Mouse (Mus musculus): Measurements from ENCODE around the gene Olfr1420. TPM values are rescaled to one million over a fixed set of nuclear protein-coding genes. Genes with fewer than 3 reads are reported as not detected.
"Not testable (repeated sequence)": the region's sequence is repeated elsewhere in the genome, so short reads cannot be mapped to it uniquely, and the experiment has no call there.

Olfr1420 gene
- not detected for total RNA-seq (2021)
- long read RNA-seq: 0 reads

GRCm38 (mm10) chr19:11886265-11886664 lies at the start of gene Olfr1420:
Olfr1420 (plus strand) TSS chr19:11886565.
- DNase-seq (ENCODE audit: low spot score in 2 of 2): no peak

GRCm38 (mm10) chr19:11839119-11839518 lies 47.2 kb upstream of the Olfr1420 start, which contains the start of gene Olfr1417:
Olfr1417 (minus strand) TSS chr19:11839219.
- DNase-seq (ENCODE audit: low spot score in 2 of 2): no peak

GRCm38 (mm10) chr19:11846333-11846732 lies 40.0 kb upstream of the Olfr1420 start:
- no peak for DNase-seq (ENCODE audit: low spot score in 2 of 2)

GRCm38 (mm10) chr19:11852652-11853051 lies 33.7 kb upstream of the Olfr1420 start:
- DNase-seq (ENCODE audit: low spot score in 2 of 2): no peak

GRCm38 (mm10) chr19:11854821-11855220 lies 31.5 kb upstream of the Olfr1420 start:
- no peak for DNase-seq (ENCODE audit: low spot score in 2 of 2)

- DNase-seq (ENCODE audit: low spot score in 2 of 2): no peak
Measured at GRCm38 (mm10) chr19:11856506-11856905, 29.9 kb upstream of the Olfr1420 start.

GRCm38 (mm10) chr19:11860966-11861365 lies 25.4 kb upstream of the Olfr1420 start, which contains the start of gene Olfr1418:
Olfr1418 (minus strand) TSS chr19:11861066.
- no peak for DNase-seq (ENCODE audit: low spot score in 2 of 2)

GRCm38 (mm10) chr19:11867837-11868236 lies 18.5 kb upstream of the Olfr1420 start:
- no peak for DNase-seq (ENCODE audit: low spot score in 2 of 2)

- DNase-seq (ENCODE audit: low spot score in 2 of 2): no peak
Measured at GRCm38 (mm10) chr19:11875006-11875405, 11.4 kb upstream of the Olfr1420 start, which contains the start of gene Olfr1419. Olfr1419 (minus strand) TSS chr19:11875106.

- DNase-seq (ENCODE audit: low spot score in 2 of 2): not testable (repeated sequence)
Measured at GRCm38 (mm10) chr19:11878404-11878803, 8.0 kb upstream of the Olfr1420 start.

GRCm38 (mm10) chr19:11911021-11911420 lies 24.7 kb downstream of the Olfr1420 start:
- no peak for DNase-seq (ENCODE audit: low spot score in 2 of 2)

GRCm38 (mm10) chr19:11911603-11912002 lies 25.2 kb downstream of the Olfr1420 start:
- DNase-seq (ENCODE audit: low spot score in 2 of 2): no peak

GRCm38 (mm10) chr19:11912037-11912532 lies 25.7 kb downstream of the Olfr1420 start, which contains the start of gene Patl1:
Patl1 (plus strand) TSS chr19:11912399.
- peak; percentile 98 to 99 for DNase-seq (ENCODE audit: low spot score in 2 of 2)

GRCm38 (mm10) chr19:11912533-11913121 lies 26.3 kb downstream of the Olfr1420 start:
- DNase-seq (ENCODE audit: low spot score in 2 of 2): no peak

GRCm38 (mm10) chr19:11915804-11916203 lies 29.4 kb downstream of the Olfr1420 start:
- no peak for DNase-seq (ENCODE audit: low spot score in 2 of 2)

GRCm38 (mm10) chr19:11922068-11922467 lies 35.7 kb downstream of the Olfr1420 start:
- DNase-seq (ENCODE audit: low spot score in 2 of 2): no peak

GRCm38 (mm10) chr19:11922515-11922914 lies 36.1 kb downstream of the Olfr1420 start:
- DNase-seq (ENCODE audit: low spot score in 2 of 2): not testable (repeated sequence)

GRCm38 (mm10) chr19:11926380-11926779 lies 40.0 kb downstream of the Olfr1420 start:
- no peak for DNase-seq (ENCODE audit: low spot score in 2 of 2)

- DNase-seq (ENCODE audit: low spot score in 2 of 2): no peak
Measured at GRCm38 (mm10) chr19:11928025-11928748, 41.8 kb downstream of the Olfr1420 start.

- not testable (repeated sequence) for DNase-seq (ENCODE audit: low spot score in 2 of 2)
Measured at GRCm38 (mm10) chr19:11946460-11946859, 60.1 kb downstream of the Olfr1420 start.

All from layer of hippocampus, postnatal 10 days (tissue).